In genomic region chr1:93694966-93695365, GRCm38 (mm10) we compare ENCODE assay signal across 8 mouse cellular contexts. TPM values are rescaled to one million over a fixed set of nuclear protein-coding genes. Genes with fewer than 3 reads are reported as not detected.
DNase-seq lines count a peak whose midpoint lies in the region; ATAC-seq and TF ChIP-seq lines count a peak whose summit lies in the region.

No protein-coding gene starts in this region.

- TF ChIP-seq CTCF in layer of hippocampus, adult 2 months (conservative IDR thresholded peaks at IDR 0.05): no peak

- no peaks in the 10 kb centered on the region for H3K27me3 ChIP-seq in kidney, embryonic 16.5 days (ENCODE audit: insufficient read depth, low read length)

- no peak overlapping the region for H3K9ac ChIP-seq in kidney, embryonic 16.5 days (replicated peaks; ENCODE audit: low read length)

- peaks cover 15% of the 10 kb centered on the region for H3K4me1 ChIP-seq in kidney, embryonic 16.5 days (ENCODE audit: insufficient read depth, low read length)

- ATAC-seq in cerebellum, adult (ENCODE audit: insufficient number of reproducible peaks, low FRiP score, low TSS enrichment): no peak
- ATAC-seq in kidney, embryonic 16.5 days (ENCODE audit: low FRiP score, low TSS enrichment): no peak

- no peak overlapping the region for H3K4me3 ChIP-seq in kidney, embryonic 16.5 days (ENCODE audit: low read length)
- H3K4me3 ChIP-seq in layer of hippocampus, adult 2 months: no peak overlapping the region

- 73% methylated on average over 6 of the region's 6 CpGs for WGBS in kidney, embryonic 16.5 days

- H3K9me3 ChIP-seq in kidney, embryonic 16.5 days (ENCODE audit: low read length): no peaks in the 10 kb centered on the region

- no peak overlapping the region for H3K4me2 ChIP-seq in kidney, embryonic 16.5 days (replicated peaks; ENCODE audit: low read depth, low read length)

- peak overlapping the region; percentile 61 for H3K27ac ChIP-seq in kidney, embryonic 16.5 days (ENCODE audit: low read length)
- no peak overlapping the region for H3K27ac ChIP-seq in layer of hippocampus, adult 2 months

- H3K36me3 ChIP-seq in kidney, embryonic 16.5 days (ENCODE audit: insufficient read depth, low read length): peaks cover 30% of the 10 kb centered on the region

- intact Hi-C loops in gastrocnemius, postnatal 14 days (cut with DNase I; ENCODE audit: low total_unique reads): no loop called here
- intact Hi-C loops in left cerebral cortex, postnatal 4 days (cut with DNase I): no loop called here

- DNase-seq in cerebellum, adult 11-12 months: peak; percentile 32
- peak; percentile 80 for DNase-seq in gastrocnemius, postnatal 14 days
- peak; percentile 62 for DNase-seq in skeletal muscle tissue, adult 2 months (ENCODE audit: low read depth, low spot score)
- no peak for DNase-seq in embryo, embryonic 9.5 days (ENCODE audit: extremely low spot score)
- no peak for DNase-seq in layer of hippocampus, adult 2 months (ENCODE audit: low spot score in 2 of 2)
- DNase-seq in left cerebral cortex, postnatal 4 days: no peak

RNA-seq across cellular contexts. Expression of gene Bok, which starts 9.5 kb away (rescaled TPM):
- total RNA-seq in gastrocnemius, postnatal 14 days (2021): 1 to 10 TPM; 2.9 to 3.1 TPM
- polyA plus RNA-seq in kidney, embryonic 16.5 days (2015; fragmentation: Nextera tagmentation; extraction: Ambion mirVana): 98.3 and 108 TPM in 2 replicates
- 10 to 100 TPM; 64.9 to 77.6 TPM for total RNA-seq in layer of hippocampus, adult 2 months (2021)
- 10 to 100 TPM; 45.0 to 48.7 TPM for total RNA-seq in left cerebral cortex, postnatal 4 days (2021)

RNA-seq across cellular contexts. Expression of gene Stk25, which starts 36.5 kb away (rescaled TPM):
- total RNA-seq in gastrocnemius, postnatal 14 days (2021): 10 to 100 TPM; 91.0 to 98.6 TPM
- 205 and 210 TPM in 2 replicates for polyA plus RNA-seq in kidney, embryonic 16.5 days (2015; fragmentation: Nextera tagmentation; extraction: Ambion mirVana)
- 100 to 1,000 TPM; 395 to 419 TPM for total RNA-seq in layer of hippocampus, adult 2 months (2021)
- 100 to 1,000 TPM; 352 to 377 TPM for total RNA-seq in left cerebral cortex, postnatal 4 days (2021)

RNA-seq across cellular contexts. Expression of gene Atg4b, which starts 56.3 kb away (rescaled TPM):
- 10 to 100 TPM; 29.9 to 36.9 TPM for total RNA-seq in gastrocnemius, postnatal 14 days (2021)
- polyA plus RNA-seq in kidney, embryonic 16.5 days (2015; fragmentation: Nextera tagmentation; extraction: Ambion mirVana): 85.3 and 95.0 TPM in 2 replicates
- 10 to 100 TPM; 81.6 to 85.2 TPM for total RNA-seq in layer of hippocampus, adult 2 months (2021)
- total RNA-seq in left cerebral cortex, postnatal 4 days (2021): 10 to 100 TPM; 85.1 to 89.7 TPM

RNA-seq across cellular contexts. Expression of gene Thap4, which starts 59.7 kb away (rescaled TPM):
- 10 to 100 TPM; 40.5 to 41.0 TPM for total RNA-seq in gastrocnemius, postnatal 14 days (2021)
- polyA plus RNA-seq in kidney, embryonic 16.5 days (2015; fragmentation: Nextera tagmentation; extraction: Ambion mirVana): 74.5 and 75.3 TPM in 2 replicates
- total RNA-seq in layer of hippocampus, adult 2 months (2021): 10 to 100 TPM; 35.2 to 35.4 TPM
- 10 to 100 TPM; 38.1 to 40.2 TPM for total RNA-seq in left cerebral cortex, postnatal 4 days (2021)

Comparison
In these comparisons a context has a peak if more than half of its experiments do, and no peak if none do; other contexts are left out.
1. DNase-seq: peak in cerebellum, adult 11-12 months (single experiment), gastrocnemius, postnatal 14 days (single experiment) and skeletal muscle tissue, adult 2 months (single experiment); none in embryo, embryonic 9.5 days (single experiment), layer of hippocampus, adult 2 months (0 of 2) and left cerebral cortex, postnatal 4 days (single experiment).
2. RNA of gene Bok, which starts 9.5 kb away (total RNA-seq): 64.9 to 77.6 TPM in layer of hippocampus, adult 2 months and 45.0 to 48.7 TPM in left cerebral cortex, postnatal 4 days; 2.9 to 3.1 TPM in gastrocnemius, postnatal 14 days; every median in the first group is over 10 times any median in the second.